Mouse (Mus musculus) spleen, embryonic (tissue): ENCODE data around the gene Cmklr1.

ENCODE experiments used
- CTCF ChIA-PET: fragments of 350-600 bp; sonication (Branson Sonifier 250); formaldehyde crosslinking; loops from one replicate; lab custom pipeline; 2022; lab: Charles Lee

The Cmklr1 gene

DNA sequence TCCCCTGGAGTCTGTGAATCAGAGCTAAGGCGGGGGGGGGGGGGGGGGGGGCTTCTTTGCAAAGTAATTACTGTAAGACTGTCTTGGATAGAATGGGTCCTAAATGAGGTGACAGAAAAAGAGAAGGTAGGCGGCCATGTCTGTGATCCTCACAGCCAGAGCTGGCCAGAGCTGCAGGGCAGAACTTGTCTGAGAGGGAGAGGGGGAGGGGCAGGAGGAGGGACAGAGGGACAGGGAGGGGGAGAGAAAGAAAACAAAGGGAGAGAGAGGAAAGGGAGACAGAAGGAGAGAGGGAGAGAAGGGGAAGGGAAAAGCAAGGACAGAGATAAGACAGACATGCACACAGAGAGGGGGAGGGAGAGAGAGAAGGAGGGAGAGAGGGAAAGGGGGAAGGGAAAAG is 27.2 kb downstream of the Cmklr1 start:
- CTCF ChIA-PET, result interaction anchor here (0.7 kb wide), 1 partner anchor 24 kb away, joined by 3 read pairs; no protein-coding TSS in a partner anchor

GRCm38 (mm10) chr5:113620999-113621398 is 29.2 kb downstream of the Cmklr1 start:
- CTCF ChIA-PET, result interaction anchor here (0.5 to 0.6 kb wide), 2 partner anchors 31 to 41 kb away, joined by 3 to 4 read pairs; no protein-coding TSS in a partner anchor

- CTCF ChIA-PET, result no interaction called here
These were observed 30.0 kb downstream of the Cmklr1 start for GRCm38 (mm10) chr5:113620130-113620716.

GRCm38 (mm10) chr5:113619151-113619550 is 31.1 kb downstream of the Cmklr1 start:
- CTCF ChIA-PET, result no interaction called here

DNA sequence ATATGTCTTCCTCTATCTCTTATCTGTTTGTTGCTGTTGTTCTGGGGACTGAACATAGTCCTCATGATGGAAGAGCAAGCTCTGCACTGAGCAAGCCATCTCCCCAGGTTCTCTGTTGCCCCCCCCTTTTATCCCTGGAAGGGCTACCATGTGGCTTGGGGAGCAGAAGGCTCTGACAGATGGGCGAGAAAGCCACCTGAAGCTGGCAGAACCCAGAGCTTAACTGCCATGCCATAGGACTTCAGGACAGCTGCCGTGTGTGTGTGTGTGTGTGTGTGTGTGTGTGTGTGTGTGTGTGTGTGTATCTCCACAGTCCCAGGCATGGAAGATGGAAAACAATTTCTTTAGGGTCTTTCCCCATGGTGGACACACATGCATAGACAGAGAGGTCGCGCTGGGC is 31.5 kb downstream of the Cmklr1 start:
- CTCF ChIA-PET, result no interaction called here

- CTCF ChIA-PET, result no interaction called here
These were observed 38.4 kb downstream of the Cmklr1 start for GRCm38 (mm10) chr5:113611771-113612233.

DNA sequence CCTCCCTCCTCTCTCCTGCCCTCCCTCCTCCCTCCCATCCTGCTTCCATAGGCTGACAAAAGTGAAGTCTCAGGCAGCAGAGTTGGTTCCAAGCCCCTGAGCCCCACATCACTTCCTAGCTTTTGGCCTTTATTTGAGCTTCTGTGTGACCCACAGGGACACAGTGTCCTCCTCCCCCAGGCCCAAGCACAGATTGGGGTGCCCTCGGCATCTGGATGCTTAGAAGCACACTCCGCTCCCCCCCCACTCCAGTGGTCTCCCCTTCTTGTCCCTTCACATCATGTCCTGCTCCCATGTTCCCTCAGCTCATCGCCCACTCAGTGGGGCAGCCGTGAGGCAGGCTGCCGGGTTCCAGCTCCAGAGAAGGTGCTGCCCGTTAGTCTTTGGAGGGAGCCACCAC is 39.1 kb downstream of the Cmklr1 start:
- CTCF ChIA-PET, result interaction anchor here (0.7 kb wide), 1 partner anchor 625 kb away, joined by 4 read pairs; no protein-coding TSS in a partner anchor

DNA sequence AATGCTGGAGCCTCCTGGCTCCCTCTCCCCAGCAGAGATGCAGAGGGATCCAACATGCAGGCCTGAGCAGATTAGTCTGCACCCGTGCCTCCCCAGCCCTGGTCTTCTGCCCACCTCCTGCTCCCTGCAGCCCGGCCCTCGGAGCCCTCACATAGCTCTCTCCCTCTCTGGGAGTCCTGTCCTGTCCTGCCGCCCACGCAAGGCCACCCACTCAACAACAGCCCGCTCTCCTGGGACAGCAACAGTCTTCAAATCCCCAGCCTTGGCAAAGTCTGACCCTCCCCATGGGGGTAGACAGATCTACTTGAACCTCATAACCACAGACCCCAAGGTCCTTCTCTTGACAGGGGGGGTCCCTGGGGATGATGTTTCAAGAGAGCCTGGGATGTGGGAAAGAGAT is 39.7 kb downstream of the Cmklr1 start:
- CTCF ChIA-PET, result no interaction called here

DNA sequence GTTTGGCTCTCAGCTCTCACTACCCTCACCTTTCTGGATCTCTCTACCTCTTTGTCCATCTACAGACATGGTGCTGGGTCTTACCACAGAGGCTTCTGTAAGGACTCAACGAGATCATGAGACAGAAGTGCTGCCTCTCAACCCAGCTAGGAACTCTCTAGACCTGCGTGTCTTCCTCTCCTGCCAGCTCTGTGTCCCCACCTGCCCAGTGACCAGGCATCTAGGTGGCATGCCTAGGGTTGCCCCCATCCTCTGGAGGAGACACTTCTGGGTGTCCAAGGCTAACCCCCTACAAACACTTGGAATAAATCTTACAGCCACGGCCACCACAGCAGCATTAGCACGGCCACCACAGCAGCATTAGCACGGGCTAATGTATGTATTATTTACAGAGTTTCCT is 40.3 kb downstream of the Cmklr1 start:
- CTCF ChIA-PET, result no interaction called here

- CTCF ChIA-PET, result no interaction called here
These were observed 41.7 kb downstream of the Cmklr1 start for GRCm38 (mm10) chr5:113608511-113608910.

DNA sequence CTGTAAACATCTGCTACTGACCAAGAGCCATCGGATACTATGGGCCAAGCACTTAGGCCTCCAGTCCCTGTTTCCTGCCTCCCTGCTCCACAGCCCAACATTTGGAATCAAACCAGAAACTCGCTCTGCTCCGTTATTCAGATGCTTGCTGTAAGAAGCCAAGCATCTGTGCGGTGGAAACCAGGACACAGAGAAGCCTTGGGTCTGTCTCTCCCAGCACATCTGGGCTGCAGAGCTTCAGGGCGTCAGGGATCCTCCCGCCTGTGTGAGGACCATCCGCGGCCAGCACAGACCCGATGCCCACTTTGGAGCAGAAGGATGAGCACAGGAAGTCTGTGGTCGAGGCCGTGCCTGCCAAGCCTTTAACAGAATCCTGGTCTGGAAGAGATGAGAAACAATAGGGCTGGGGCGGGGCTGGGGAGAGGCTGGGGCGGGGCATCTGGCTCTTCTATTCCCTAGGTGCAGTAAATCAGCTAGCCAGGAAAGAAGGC is 42.2 kb downstream of the Cmklr1 start:
- CTCF ChIA-PET, result no interaction called here

DNA sequence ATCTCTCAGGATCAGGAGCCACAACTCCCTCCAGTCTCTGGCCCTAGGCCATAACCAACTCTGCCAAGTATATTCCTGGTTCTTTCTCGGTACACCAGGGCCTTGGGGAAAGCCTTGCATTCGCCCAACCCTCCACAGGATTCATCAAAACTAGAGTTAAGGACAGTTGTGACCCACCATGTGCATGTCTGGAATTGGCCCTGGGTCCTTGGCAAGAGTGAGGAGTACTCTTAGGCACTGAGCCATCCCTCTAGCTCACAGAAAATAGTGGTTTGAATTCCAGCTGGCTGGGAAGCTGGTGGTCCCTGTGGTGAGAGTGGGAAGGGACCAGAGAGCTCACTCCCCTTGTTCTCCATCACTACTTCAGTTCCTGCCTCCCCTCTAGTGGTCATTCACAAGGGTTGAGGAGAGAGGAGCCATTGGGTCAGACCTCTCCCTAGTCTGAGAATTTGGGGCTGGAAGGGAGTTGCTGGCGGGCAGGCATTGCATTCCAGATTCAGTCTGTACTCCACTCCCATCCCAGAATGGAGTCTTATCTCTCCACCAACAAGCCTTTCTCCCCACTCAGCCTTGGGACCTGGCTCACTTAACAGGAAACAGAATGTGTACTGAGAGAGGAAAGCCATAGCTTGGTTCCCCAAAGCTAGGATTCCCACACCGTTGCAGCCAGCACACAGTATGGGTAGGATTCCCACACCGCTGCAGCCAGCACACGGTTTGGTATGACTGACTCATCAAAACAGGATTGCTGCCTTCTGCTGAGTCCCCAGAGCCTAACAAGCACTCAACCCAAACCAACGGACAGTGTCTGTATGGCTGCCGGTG is 43.1 kb downstream of the Cmklr1 start:
- CTCF ChIA-PET, result no interaction called here

DNA sequence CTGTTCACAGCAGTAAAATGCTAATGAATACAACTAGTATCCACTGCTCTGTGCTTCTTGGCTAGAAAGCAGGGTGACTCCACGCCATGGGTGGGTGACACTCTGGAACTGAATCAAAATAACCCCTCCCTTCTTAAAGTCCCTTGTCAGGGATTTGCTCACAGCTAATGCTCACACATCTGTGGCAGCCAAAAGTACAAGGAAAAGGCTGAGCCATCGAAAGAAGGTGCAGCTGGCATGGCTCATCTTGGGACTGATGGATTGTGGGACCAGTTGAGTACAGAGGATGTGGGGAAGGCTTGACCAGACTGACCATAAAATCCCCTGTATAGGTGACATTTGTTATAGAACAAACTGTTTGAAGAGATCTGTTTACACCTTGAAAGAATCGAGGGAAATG is 44.1 kb downstream of the Cmklr1 start:
- CTCF ChIA-PET, result no interaction called here

DNA sequence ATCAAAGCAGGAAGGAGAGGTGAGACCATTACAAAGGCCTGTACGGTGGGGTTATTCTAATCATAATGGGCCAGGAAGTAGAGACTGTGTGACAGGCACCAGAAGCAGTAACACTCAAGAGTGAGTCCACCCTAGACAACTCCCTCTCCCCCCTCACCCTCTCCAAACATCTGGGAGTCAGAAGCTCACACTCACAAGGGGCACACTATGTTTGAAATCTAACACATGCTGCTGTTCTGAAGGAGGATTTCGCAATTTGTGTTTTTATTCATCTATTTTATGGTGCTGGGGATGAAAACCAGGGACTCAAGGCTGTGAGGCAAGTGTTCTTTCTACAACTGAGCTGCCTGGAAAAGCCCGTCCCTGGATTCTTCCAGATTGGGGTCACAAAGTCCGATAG is 45.5 kb downstream of the Cmklr1 start:
- CTCF ChIA-PET, result no interaction called here

DNA sequence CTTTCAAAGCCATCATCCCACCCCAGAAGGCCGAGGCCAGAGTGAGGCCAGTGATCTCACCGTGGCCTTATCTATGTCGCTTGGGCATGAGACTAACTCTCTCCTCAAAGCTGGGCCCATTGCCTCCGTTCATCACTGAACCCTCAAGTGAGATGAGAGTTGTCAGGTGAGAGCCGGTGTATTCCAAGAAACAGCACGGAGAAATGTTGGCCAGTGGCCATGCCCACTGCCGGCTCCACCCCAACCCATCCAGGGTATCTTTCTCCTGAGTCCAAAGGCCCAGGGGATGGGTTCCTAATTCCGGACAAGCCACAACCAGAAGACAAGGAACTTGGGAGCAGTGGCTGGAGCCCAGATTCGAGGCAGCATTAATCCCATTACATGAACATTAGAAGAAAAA is 46.8 kb downstream of the Cmklr1 start:
- CTCF ChIA-PET, result no interaction called here

GRCm38 (mm10) chr5:113600803-113601202 is 49.4 kb downstream of the Cmklr1 start:
- CTCF ChIA-PET, result no interaction called here

- CTCF ChIA-PET, result no interaction called here
These were observed 50.0 kb downstream of the Cmklr1 start for GRCm38 (mm10) chr5:113600181-113600580.

- CTCF ChIA-PET, result no interaction called here
These were observed 53.4 kb downstream of the Cmklr1 start for GRCm38 (mm10) chr5:113596780-113597353.

- CTCF ChIA-PET, result no interaction called here
These were observed 54.0 kb downstream of the Cmklr1 start for GRCm38 (mm10) chr5:113596252-113596651.

- CTCF ChIA-PET, result interaction anchor here (0.6 kb wide), 1 partner anchor 219 kb away, joined by 4 read pairs; no protein-coding TSS in a partner anchor
These were observed 56.1 kb downstream of the Cmklr1 start for GRCm38 (mm10) chr5:113593911-113594705.

- CTCF ChIA-PET, result no interaction called here
These were observed 58.4 kb downstream of the Cmklr1 start for GRCm38 (mm10) chr5:113591751-113592230.
